Mouse (Mus musculus): ENCODE results near the gene Ifna4.
A peak's percentile ranks its signal among the peaks of the same experiment; 100 is the strongest.

Gene Ifna4

DNA sequence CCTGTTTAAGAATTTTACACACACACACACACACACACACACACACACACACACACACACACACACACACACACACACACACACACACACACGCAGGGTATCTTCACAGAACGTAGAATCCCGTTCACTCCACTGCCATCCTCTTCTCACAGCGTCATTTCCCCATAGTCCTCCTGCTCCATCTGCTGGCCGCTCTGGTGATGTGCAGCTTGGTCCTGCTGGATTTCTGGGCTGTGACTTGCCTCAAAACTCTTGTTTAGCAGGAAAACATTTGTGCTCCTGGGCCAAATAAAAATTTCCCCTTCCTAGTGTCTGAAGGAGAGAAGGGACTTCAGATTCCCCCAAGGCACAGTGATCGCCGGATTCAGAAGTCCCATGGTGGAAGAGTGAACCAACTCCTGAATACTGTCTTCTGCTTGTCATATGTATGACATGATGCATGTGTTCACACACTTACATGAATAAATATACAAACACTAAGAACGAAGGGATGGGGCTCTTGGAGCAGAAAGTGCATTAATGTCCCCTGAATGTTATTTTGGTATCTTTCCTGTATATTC, 25.8 kb downstream of the Ifna4 start:
- peak; percentile 37 for DNase-seq (ENCODE audit: low spot score)

DNA sequence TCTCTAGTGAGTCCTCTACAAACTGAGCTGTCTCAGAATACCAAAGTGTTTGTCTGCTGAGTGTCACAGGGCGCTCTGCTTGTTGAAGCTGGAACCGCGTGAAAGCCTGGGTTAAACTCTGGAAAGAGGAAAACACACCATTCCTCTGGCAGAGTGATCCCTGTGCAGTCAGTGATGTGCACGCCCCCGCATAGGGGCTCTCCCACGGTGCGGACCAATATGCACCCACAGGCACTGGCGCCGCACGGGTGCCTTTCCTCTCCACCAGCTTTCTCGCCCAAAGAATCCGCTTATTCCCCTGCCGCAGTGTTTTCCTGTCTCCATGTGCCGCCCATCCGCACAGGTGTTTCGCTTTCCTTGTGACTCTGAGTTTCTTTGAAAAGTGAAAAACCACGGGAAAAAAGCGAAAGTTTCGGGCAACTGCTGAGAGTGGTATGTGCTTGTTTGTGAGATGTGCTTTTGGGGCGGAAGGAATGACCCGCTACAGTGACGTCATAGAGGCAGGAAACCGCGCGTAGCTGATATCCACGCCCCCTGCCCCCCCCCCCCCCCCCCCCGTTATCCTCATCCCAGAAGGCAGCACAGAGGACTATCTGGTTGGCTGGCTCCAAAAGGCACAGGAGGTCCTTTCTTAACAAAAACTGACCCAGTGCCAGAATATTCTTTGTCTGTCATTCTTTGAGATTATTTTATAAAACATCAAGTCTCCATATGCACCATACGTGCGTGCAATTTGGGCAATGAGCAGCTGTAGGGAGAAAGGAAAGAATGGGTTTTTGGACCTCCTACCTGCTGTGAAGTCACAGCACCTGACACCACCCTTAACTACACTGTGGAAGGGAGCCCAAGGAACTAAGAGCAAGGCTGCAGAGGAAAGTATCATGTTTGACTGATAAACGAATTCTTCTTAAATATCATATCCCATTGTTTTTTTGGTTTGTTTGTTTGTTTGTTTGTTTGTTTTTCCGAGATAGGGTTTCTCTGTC, 26.6 kb downstream of the Ifna4 start:
- DNase-seq (ENCODE audit: low spot score), result no peak

DNA sequence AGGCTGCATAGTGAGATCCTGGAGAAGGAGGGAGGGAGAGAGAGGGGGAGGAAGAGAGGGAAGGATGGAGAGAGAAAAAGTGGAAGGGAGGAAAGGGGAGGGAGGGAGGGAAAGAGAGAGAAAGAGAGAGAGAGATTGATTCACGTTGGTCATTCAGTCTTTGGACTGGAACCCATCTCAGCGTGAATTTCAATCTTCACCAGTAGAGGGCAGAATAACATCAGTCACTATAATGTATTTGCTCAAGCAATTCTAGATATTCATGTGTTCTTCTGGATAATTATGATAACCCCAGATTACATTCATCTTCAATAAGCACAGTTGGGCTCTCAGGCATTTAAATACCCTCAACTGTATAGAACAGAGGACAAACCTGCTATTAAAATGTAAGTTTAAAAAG, 31.0 kb downstream of the Ifna4 start:
- no peak for DNase-seq (ENCODE audit: low spot score)

DNA sequence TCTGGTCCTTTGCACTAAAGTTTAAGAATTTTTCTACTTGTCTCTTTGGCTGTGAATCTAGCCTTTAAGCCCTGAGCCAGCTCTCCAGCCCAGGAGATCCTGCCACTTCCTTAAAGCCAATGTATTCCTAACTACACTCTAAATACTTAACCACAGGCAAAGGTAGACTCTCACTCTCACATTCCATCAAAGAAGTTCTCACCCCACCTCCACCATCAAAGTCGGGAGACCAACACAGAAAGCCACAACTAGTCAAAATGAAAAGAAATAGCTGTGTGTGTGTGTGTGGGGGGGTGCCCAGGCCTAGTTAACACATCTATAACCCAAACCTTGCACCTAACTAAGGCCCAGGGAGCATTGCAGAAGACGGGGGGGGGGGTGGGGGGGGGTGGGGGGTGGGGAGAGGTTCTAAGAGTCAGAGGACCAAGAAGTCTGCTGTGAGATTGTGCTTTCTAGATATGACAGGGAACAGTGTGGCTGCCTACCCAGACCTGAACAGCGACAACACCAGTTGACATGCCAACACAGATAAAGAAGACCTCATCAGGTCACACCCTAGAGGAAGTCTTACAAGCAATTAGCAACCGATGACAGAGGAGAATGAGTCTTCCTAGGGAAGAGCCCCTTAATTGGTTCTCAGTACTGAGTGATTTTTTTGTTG, 33.9 kb downstream of the Ifna4 start:
- DNase-seq (ENCODE audit: low spot score), result no peak

DNA sequence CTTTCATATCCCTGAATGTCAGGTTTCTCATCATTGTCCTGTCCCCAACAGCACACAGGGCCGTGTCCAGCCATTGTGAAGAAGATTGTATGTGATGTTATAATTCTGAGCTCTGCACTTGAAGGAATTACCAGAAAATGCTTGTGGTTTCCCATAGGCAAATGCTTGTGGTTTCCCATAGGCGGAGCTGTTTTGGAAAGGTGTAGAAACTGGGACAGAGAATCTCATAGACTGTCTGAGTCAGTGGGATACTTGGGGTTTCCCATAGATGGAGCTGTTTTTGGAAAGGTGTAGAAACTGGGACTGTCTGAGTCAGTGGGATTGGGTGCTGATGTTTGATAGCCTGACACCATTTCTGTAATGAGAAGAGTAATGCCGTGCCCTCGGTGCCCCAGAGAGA, 34.9 kb downstream of the Ifna4 start:
- no peak for DNase-seq (ENCODE audit: low spot score)

DNA sequence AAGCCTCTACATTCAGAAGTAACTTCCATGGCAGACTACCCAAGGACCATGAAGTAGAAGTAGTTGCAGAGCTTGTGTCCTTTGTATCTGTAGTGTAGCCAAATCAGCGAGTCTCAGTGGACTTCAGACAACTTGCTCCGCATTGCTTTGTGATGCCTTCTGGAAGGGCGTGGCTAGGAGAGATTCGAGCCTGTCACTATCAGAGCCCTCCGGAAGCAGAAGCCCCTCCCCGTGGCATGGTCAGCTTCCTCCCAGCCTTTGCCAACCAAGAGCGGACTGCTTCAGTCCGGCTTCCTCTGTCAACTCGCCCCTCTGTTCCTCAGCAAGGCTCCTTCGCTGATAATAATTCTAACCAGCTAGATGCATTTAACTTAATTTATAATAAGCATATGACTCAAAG, 36.6 kb downstream of the Ifna4 start:
- DNase-seq (ENCODE audit: low spot score), result no peak

DNA sequence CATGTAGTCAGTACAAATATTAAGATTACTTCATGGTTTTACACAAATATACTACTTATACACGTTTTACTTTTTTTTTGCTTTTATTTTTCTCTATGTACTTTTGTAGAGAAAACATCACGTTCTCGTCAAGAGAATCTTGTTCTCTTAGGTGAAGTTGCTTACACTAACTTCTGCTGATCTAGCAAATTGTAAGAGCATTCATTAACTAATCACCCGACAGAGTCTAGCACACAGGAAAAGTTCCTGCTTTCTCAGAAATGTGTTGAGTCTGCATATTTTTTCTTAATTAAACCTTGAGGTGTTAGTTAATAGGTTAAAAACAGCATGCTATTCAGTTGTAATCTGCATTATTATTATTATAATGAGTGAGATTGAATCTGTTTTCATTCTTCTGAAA, 37.1 kb downstream of the Ifna4 start:
- no peak for DNase-seq (ENCODE audit: low spot score)

DNA sequence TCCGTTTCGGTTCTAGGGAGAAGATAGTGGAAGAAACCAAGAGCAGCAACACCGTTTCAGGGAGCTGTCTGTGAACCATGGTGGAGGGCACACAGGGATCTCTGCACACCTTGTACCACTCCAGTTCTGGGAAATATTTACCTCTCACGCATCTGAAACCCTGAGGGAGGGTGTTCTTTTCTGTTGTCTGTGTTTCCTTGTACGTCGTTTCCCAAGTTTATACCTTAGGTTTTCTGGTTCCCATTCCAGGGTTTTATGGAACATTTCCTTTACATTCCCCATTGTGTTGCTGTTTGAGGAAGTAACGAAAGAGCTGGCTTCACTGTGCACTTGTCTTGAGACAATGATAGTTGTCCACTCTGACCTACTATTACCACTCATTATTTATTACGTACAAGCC, 38.4 kb downstream of the Ifna4 start, which contains the start of gene Ifne:
Gene Ifne (minus strand): TSS at position 101 of the 400 bp plus-strand sequence.
- DNase-seq (ENCODE audit: low spot score), result no peak

DNA sequence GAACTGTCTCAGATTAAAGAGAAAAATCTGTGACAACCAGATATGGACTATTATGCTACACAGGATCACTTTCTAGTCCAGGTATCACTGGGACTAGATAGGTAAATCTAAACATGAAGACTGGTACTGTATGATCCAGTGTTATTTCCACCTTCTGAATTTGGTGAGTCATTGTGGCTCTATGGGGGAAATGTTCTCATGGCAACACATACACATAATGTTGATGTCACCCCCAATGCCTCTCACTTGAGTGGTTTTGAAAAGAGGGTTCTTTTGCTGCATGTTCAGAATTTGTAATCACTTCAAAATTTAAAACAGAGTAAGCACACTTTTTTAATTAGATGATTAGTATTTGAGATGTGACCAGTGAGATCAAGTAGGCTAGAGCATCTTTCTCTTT, 46.6 kb downstream of the Ifna4 start:
- DNase-seq (ENCODE audit: low spot score), result no peak
